Mouse (Mus musculus): Measurements from ENCODE around the gene Rxfp2. TPM values are rescaled to one million over a fixed set of nuclear protein-coding genes. Genes with fewer than 3 reads are reported as not detected.

Gene Rxfp2
- polyA plus RNA-seq (2012; rRNA removed) = 0.17 and 0.26 TPM in 2 replicates

DNA sequence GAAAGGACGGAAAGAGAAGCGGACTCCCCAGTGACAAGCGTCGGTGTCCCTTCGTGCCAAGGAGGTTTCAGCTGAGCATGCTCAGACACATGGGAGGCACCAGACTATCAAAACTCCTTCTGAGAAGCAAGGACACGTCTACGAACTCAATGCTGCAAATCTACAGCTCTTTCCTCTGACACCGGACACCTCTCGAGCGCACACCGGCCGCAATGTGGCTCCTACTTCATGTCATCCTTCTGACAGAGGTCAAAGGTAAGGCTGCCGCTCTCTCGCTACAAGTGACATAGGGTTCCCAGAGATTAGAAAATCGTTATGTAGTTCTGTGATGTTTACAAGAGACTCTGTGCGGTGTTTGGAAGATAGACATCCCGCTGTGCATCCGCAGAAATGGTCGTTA, at the start of gene Rxfp2:
Gene Rxfp2 (plus strand): TSS at position 20 of the 400 bp plus-strand sequence.
- H3K4me3 ChIP-seq (replicated peaks; ENCODE audit: extremely low read depth, low read depth, low read length) = no peak within 1 kb of the TSS
- TF ChIP-seq CTCF (IDR thresholded peaks at IDR 0.05; ENCODE audit: insufficient read depth, low read length) (no peak), POLR2A (IDR thresholded peaks at IDR 0.05; ENCODE audit: borderline replicate concordance, extremely low read depth, low read depth, low read length) (no peak)
- WGBS = 55% methylated on average over 19 of the region's 19 CpGs

GRCm38 (mm10) chr5:149970261-149970660, 48.2 kb upstream of the Rxfp2 start:
- Histone ChIP-seq H3K4me3 (replicated peaks; ENCODE audit: extremely low read depth, low read depth, low read length) (no peak overlapping the region), H3K4me1 (ENCODE audit: control insufficient read depth, insufficient read depth, low read length) (no peaks in the 10 kb centered on the region)
- WGBS = 80% methylated on average over 11 of the region's 11 CpGs
- TF ChIP-seq POLR2A (IDR thresholded peaks at IDR 0.05; ENCODE audit: borderline replicate concordance, extremely low read depth, low read depth, low read length) (no peak), CTCF (IDR thresholded peaks at IDR 0.05; ENCODE audit: insufficient read depth, low read length) (no peak)
- DNase-seq = no peak

More for the DNA sequence above, at the start of gene Rxfp2:
- no peak for DNase-seq
- no peaks in the 10 kb centered on the region for H3K4me1 ChIP-seq (ENCODE audit: control insufficient read depth, insufficient read depth, low read length)

DNA sequence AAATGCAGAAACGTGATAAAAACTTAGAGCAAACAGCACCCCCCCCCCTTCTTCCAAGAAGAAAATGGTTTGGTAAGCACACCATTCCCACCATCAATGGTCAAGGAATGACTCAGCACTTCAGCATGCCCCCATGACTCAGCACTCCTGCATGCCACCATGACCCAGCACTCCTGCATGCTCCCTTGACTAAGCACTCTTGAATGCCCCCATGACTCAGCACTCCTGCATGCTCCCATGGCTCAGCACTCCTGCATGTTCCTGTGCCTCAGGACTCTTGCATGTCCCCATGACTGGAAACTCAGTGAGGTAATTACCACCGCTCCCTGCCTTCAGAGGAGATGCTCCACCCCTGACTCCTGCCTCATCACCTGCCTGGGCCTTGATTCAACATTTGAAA, 41.4 kb upstream of the Rxfp2 start:
- Histone ChIP-seq H3K4me1 (ENCODE audit: control insufficient read depth, insufficient read depth, low read length) (no peaks in the 10 kb centered on the region), H3K4me3 (replicated peaks; ENCODE audit: extremely low read depth, low read depth, low read length) (no peak overlapping the region)
- DNase-seq = no peak
- TF ChIP-seq CTCF (IDR thresholded peaks at IDR 0.05; ENCODE audit: insufficient read depth, low read length) (no peak), POLR2A (IDR thresholded peaks at IDR 0.05; ENCODE audit: borderline replicate concordance, extremely low read depth, low read depth, low read length) (no peak)
- 89% methylated on average over 2 of the region's 2 CpGs for WGBS

- no peaks in the 10 kb centered on the region for H3K4me1 ChIP-seq (ENCODE audit: control insufficient read depth, insufficient read depth, low read length)
- no peak for TF ChIP-seq POLR2A (IDR thresholded peaks at IDR 0.05; ENCODE audit: borderline replicate concordance, extremely low read depth, low read depth, low read length)
- TF ChIP-seq CTCF (IDR thresholded peaks at IDR 0.05; ENCODE audit: insufficient read depth, low read length) = no peak
- H3K4me3 ChIP-seq (replicated peaks; ENCODE audit: extremely low read depth, low read depth, low read length) = no peak overlapping the region
- WGBS = 71% methylated on average over 4 of the region's 4 CpGs
- no peak for DNase-seq
These were observed 34.9 kb upstream of the Rxfp2 start for GRCm38 (mm10) chr5:149983621-149984020.

GRCm38 (mm10) chr5:149994578-149994977, 23.9 kb upstream of the Rxfp2 start:
- Histone ChIP-seq H3K4me1 (ENCODE audit: control insufficient read depth, insufficient read depth, low read length) (no peaks in the 10 kb centered on the region), H3K4me3 (replicated peaks; ENCODE audit: extremely low read depth, low read depth, low read length) (no peak overlapping the region)
- no peak for TF ChIP-seq POLR2A (IDR thresholded peaks at IDR 0.05; ENCODE audit: borderline replicate concordance, extremely low read depth, low read depth, low read length)
- TF ChIP-seq CTCF (IDR thresholded peaks at IDR 0.05; ENCODE audit: insufficient read depth, low read length) = no peak
- no peak for DNase-seq
- 74% methylated on average over 5 of the region's 5 CpGs for WGBS

GRCm38 (mm10) chr5:149996614-149997013, 21.9 kb upstream of the Rxfp2 start:
- WGBS = 95% methylated on average over 4 of the region's 4 CpGs
- TF ChIP-seq CTCF (IDR thresholded peaks at IDR 0.05; ENCODE audit: insufficient read depth, low read length) (no peak), POLR2A (IDR thresholded peaks at IDR 0.05; ENCODE audit: borderline replicate concordance, extremely low read depth, low read depth, low read length) (no peak)
- no peak for DNase-seq
- Histone ChIP-seq H3K4me3 (replicated peaks; ENCODE audit: extremely low read depth, low read depth, low read length) (no peak overlapping the region), H3K4me1 (ENCODE audit: control insufficient read depth, insufficient read depth, low read length) (no peaks in the 10 kb centered on the region)

GRCm38 (mm10) chr5:149997321-149998034, 21.0 kb upstream of the Rxfp2 start:
- no peak for TF ChIP-seq POLR2A (IDR thresholded peaks at IDR 0.05; ENCODE audit: borderline replicate concordance, extremely low read depth, low read depth, low read length)
- no peak for TF ChIP-seq CTCF (IDR thresholded peaks at IDR 0.05; ENCODE audit: insufficient read depth, low read length)
- 52% methylated on average over 22 of the region's 22 CpGs for WGBS
- DNase-seq = no peak
- Histone ChIP-seq H3K4me1 (ENCODE audit: control insufficient read depth, insufficient read depth, low read length) (no peaks in the 10 kb centered on the region), H3K4me3 (replicated peaks; ENCODE audit: extremely low read depth, low read depth, low read length) (no peak overlapping the region)

DNA sequence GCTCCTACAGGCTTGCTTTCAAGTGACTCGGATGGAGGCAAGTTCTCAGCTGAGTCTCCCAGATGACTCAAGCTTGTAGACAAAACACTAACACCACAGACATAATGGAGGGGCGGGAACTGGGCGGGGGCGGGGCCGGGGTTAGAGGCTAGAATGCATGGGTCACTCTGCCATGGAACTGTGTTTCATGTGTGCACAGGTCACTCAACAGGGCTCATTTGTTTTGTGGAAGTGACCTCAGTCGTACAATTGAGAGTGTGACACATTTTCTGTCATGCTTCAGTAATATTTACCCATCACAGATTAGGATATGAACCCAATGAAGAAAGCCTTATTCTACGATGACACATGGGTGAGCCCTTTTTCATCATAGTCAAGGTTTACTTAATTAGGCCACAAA, 20.2 kb upstream of the Rxfp2 start:
- no peak for TF ChIP-seq POLR2A (IDR thresholded peaks at IDR 0.05; ENCODE audit: borderline replicate concordance, extremely low read depth, low read depth, low read length)
- TF ChIP-seq CTCF (IDR thresholded peaks at IDR 0.05; ENCODE audit: insufficient read depth, low read length) = no peak
- DNase-seq = no peak
- no peaks in the 10 kb centered on the region for H3K4me1 ChIP-seq (ENCODE audit: control insufficient read depth, insufficient read depth, low read length)
- 76% methylated on average over 7 of the region's 7 CpGs for WGBS
- no peak overlapping the region for H3K4me3 ChIP-seq (replicated peaks; ENCODE audit: extremely low read depth, low read depth, low read length)

DNA sequence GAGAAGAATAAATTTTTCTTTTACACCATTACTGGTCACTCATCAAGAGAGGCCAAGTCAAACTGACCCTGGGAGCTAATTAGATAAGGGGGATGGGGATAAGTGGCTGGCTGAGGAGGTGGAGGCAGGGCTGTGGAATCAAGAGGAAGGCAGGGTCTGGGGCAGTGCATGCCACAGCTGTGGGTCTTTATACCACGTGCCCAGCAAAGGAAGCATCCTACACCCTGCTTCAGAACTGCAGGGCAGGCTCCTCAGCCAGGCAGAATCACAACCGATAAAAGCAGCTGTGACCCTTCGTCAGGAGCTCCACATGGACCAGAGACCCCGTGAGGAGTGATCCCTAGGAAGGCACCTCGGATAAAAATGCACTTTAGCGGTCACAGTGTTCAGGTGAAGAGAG, 13.1 kb upstream of the Rxfp2 start:
- no peak for DNase-seq
- H3K4me3 ChIP-seq (replicated peaks; ENCODE audit: extremely low read depth, low read depth, low read length) = no peak overlapping the region
- 31% methylated on average over 6 of the region's 6 CpGs for WGBS
- H3K4me1 ChIP-seq (ENCODE audit: control insufficient read depth, insufficient read depth, low read length) = no peaks in the 10 kb centered on the region
- TF ChIP-seq POLR2A (IDR thresholded peaks at IDR 0.05; ENCODE audit: borderline replicate concordance, extremely low read depth, low read depth, low read length) = no peak
- no peak for TF ChIP-seq CTCF (IDR thresholded peaks at IDR 0.05; ENCODE audit: insufficient read depth, low read length)

- TF ChIP-seq POLR2A (IDR thresholded peaks at IDR 0.05; ENCODE audit: borderline replicate concordance, extremely low read depth, low read depth, low read length) (no peak), CTCF (IDR thresholded peaks at IDR 0.05; ENCODE audit: insufficient read depth, low read length) (no peak)
- 56% methylated on average over 10 of the region's 10 CpGs for WGBS
- Histone ChIP-seq H3K4me1 (ENCODE audit: control insufficient read depth, insufficient read depth, low read length) (no peaks in the 10 kb centered on the region), H3K4me3 (replicated peaks; ENCODE audit: extremely low read depth, low read depth, low read length) (no peak overlapping the region)
- no peak for DNase-seq
These were observed 1.6 kb upstream of the Rxfp2 start for GRCm38 (mm10) chr5:150016861-150017260.
